Mouse (Mus musculus) left cerebral cortex, postnatal 10 days (tissue): ENCODE measurements around the gene Syngr1. TPM values are rescaled to one million over a fixed set of nuclear protein-coding genes. Genes with fewer than 3 reads are reported as not detected.
A peak's percentile ranks its signal among the peaks of the same experiment; 100 is the strongest.

Source experiments
- DNase-seq, 2 experiments: peaks; one replicate each; pipeline ENCODE4 v3.0.0; 2021 to 2022; ENCODE audit warnings: low spot score in 2 of 2, mixed read lengths in 1 of 2; ENCODE audit errors: extremely low spot score in 1 of 2
- intact Hi-C: fragments of 180-260 bp; cut with DNase I; formaldehyde crosslinking; loops from one replicate; pipeline ENCODE4 v1.15.1; 2025
- total RNA-seq, 2 experiments: library from RNA; stranded (reverse); gene quantifications; 2 replicates each; pipeline ENCODE4 v1.2.3; 2021

Gene Syngr1
- total RNA-seq, 2 experiments from 2014 or later = 430 to 441 TPM

GRCm38 (mm10) chr15:80131421-80131820, 40.3 kb downstream of the Syngr1 start:
- intact Hi-C loops = no loop called here

GRCm38 (mm10) chr15:80132452-80132851, 41.3 kb downstream of the Syngr1 start:
- no peak for DNase-seq
- intact Hi-C loops = loop anchor here (2.0 kb wide), 1 partner anchor 42 kb away; the partner anchor contains the start of genes Rpl3 and Syngr1

More at GRCm38 (mm10) chr15:80131421-80131820, 40.3 kb downstream of the Syngr1 start:
- no peak for DNase-seq

GRCm38 (mm10) chr15:80132993-80133586, 42.0 kb downstream of the Syngr1 start, which contains the start of gene Tab1:
Gene Tab1, plus strand, starts transcription at chr15:80133127.
- peak; percentile 86 to 96 for DNase-seq
- intact Hi-C loops = loop anchor here (2.0 kb wide), 1 partner anchor 42 kb away; the partner anchor contains the start of genes Rpl3 and Syngr1

- intact Hi-C loops = loop anchor here (2.0 kb wide), 1 partner anchor 43 kb away; the partner anchor contains the start of genes Rpl3 and Syngr1
- no peak for DNase-seq
Measured at GRCm38 (mm10) chr15:80133682-80134449, 42.7 kb downstream of the Syngr1 start.

- intact Hi-C loops = no loop called here
- no peak for DNase-seq
Measured at GRCm38 (mm10) chr15:80134450-80134847, 43.3 kb downstream of the Syngr1 start.

GRCm38 (mm10) chr15:80135499-80135898, 44.4 kb downstream of the Syngr1 start:
- DNase-seq = no peak
- intact Hi-C loops = no loop called here

GRCm38 (mm10) chr15:80136645-80137044, 45.5 kb downstream of the Syngr1 start:
- no peak for DNase-seq
- intact Hi-C loops = no loop called here

- DNase-seq = peak; percentile 34 to 57
Measured at GRCm38 (mm10) chr15:80137945-80138791, 47.0 kb downstream of the Syngr1 start.

GRCm38 (mm10) chr15:80140302-80140701, 49.2 kb downstream of the Syngr1 start:
- DNase-seq = no peak
- intact Hi-C loops = no loop called here

More at GRCm38 (mm10) chr15:80137945-80138791, 47.0 kb downstream of the Syngr1 start:
- intact Hi-C loops = no loop called here

GRCm38 (mm10) chr15:80140878-80141277, 49.7 kb downstream of the Syngr1 start:
- intact Hi-C loops = no loop called here
- no peak for DNase-seq

- intact Hi-C loops = no loop called here
- DNase-seq = no peak
Measured at GRCm38 (mm10) chr15:80142130-80142529, 51.0 kb downstream of the Syngr1 start.

GRCm38 (mm10) chr15:80143760-80144159, 52.6 kb downstream of the Syngr1 start:
- DNase-seq = no peak
- intact Hi-C loops = no loop called here

GRCm38 (mm10) chr15:80145397-80145796, 54.3 kb downstream of the Syngr1 start:
- intact Hi-C loops = no loop called here

GRCm38 (mm10) chr15:80146153-80146552, 55.0 kb downstream of the Syngr1 start:
- intact Hi-C loops = no loop called here
- DNase-seq = no peak

More at GRCm38 (mm10) chr15:80145397-80145796, 54.3 kb downstream of the Syngr1 start:
- DNase-seq = no peak

- DNase-seq = no peak
- intact Hi-C loops = no loop called here
Measured at GRCm38 (mm10) chr15:80147090-80147489, 56.0 kb downstream of the Syngr1 start.

- intact Hi-C loops = no loop called here
- no peak for DNase-seq
Measured at GRCm38 (mm10) chr15:80147511-80147910, 56.4 kb downstream of the Syngr1 start.

GRCm38 (mm10) chr15:80148565-80148964, 57.4 kb downstream of the Syngr1 start:
- intact Hi-C loops = no loop called here
- DNase-seq = no peak

GRCm38 (mm10) chr15:80149517-80149916, 58.4 kb downstream of the Syngr1 start:
- intact Hi-C loops = no loop called here
- no peak for DNase-seq

GRCm38 (mm10) chr15:80152663-80153062, 61.5 kb downstream of the Syngr1 start:
- DNase-seq = no peak
- intact Hi-C loops = no loop called here
